Mouse (Mus musculus) heart, adult 2 months (tissue): Measurements from ENCODE around the gene Gprc5a. TPM values are rescaled to one million over a fixed set of nuclear protein-coding genes. Genes with fewer than 3 reads are reported as not detected.

Source experiments
- DNase-seq, 2 experiments: peaks; one replicate each; pipeline ENCODE4 v3.0.0; 2021
- H3K27ac ChIP-seq: fragments of 200-600 bp; 2 replicates; pipeline ENCODE4 v1.8.1; 2022
- H3K27me3 ChIP-seq: fragments of 200-500 bp; 2 replicates; pipeline ENCODE4 v1.6.1; 2012; ENCODE audit warnings: mild to moderate bottlenecking, low read length, inconsistent platforms, mixed read lengths; ENCODE audit not compliant: control insufficient read depth, insufficient read depth
- H3K36me3 ChIP-seq: fragments of 200-500 bp; 2 replicates; pipeline ENCODE4 v1.6.1; 2012; ENCODE audit warnings: low read length, inconsistent platforms; ENCODE audit not compliant: control insufficient read depth, insufficient read depth
- H3K4me1 ChIP-seq: fragments of 200-500 bp; 2 replicates; pipeline ENCODE4 v1.6.1; 2011; ENCODE audit warnings: low read length; ENCODE audit not compliant: control insufficient read depth, insufficient read depth
- H3K4me3 ChIP-seq: fragments of 200-600 bp; 2 replicates; pipeline ENCODE4 v1.8.1; 2022
- H3K79me2 ChIP-seq: fragments of 200-500 bp; replicated peaks from 2 replicates; pipeline ENCODE4 v1.6.1; 2012; ENCODE audit warnings: mild to moderate bottlenecking, inconsistent platforms, low read length, moderate library complexity, mixed read lengths; ENCODE audit not compliant: control insufficient read depth, insufficient read depth
- H3K9ac ChIP-seq: fragments of 200-500 bp; 2 replicates; pipeline ENCODE4 v1.6.1; 2012; ENCODE audit warnings: low read depth, mild to moderate bottlenecking, control low read depth, inconsistent platforms, low read length, mixed read lengths
- CTCF ChIP-seq: fragments of 200-600 bp; IDR thresholded peaks from 2 replicates; pipeline ENCODE4 v1.8.1; 2022; ENCODE audit warnings: antibody characterized with exemption, mild to moderate bottlenecking, moderate library complexity
- EP300 ChIP-seq: fragments of 200-500 bp; IDR thresholded peaks from 2 replicates; pipeline ENCODE4 v1.6.1; 2011; ENCODE audit warnings: low read depth, low read length, control low read depth; ENCODE audit not compliant: insufficient read depth
- POLR2A ChIP-seq: fragments of 200-500 bp; IDR thresholded peaks from 2 replicates; pipeline ENCODE4 v1.6.1; 2011; ENCODE audit warnings: mild to moderate bottlenecking, low read depth, low read length, control low read depth; ENCODE audit not compliant: insufficient read depth
- WGBS: fragments of 180-500 bp; shearing (Covaris S2); methylation state at CpG from one replicate; pipeline ENCODE4 v1.1.7; 2018; 5-methylcytosine and 5-hydroxymethylcytosine counted together
- intact Hi-C: fragments of 180-260 bp; cut with DNase I; formaldehyde crosslinking; loops from one replicate; pipeline ENCODE4 v1.15.1; 2025
- polyA plus RNA-seq: library from polyadenylated mRNA; depleted of rRNA; stranded (reverse); fragments of >200 nt; gene quantifications from 2 replicates; pipeline ENCODE4 v1.2.3, GENCODE M21; 2012
- total RNA-seq, 2 experiments: library from RNA; stranded (reverse); gene quantifications; 2 replicates each; pipeline ENCODE4 v1.2.3; 2021

Gene Gprc5a
- total and polyA plus RNA-seq, 3 experiments = 1.2 to 3.4 (median 2.9) TPM

GRCm38 (mm10) chr6:135066795-135067445, 1.5 kb downstream of the Gprc5a start:
- 80% methylated on average over 6 of the region's 6 CpGs for WGBS
- Histone ChIP-seq H3K4me1 (no peaks in the 10 kb centered on the region; the same call in 1 of the 2 replicates), H3K9ac (no peak overlapping the region), H3K27me3 (no peaks in the 10 kb centered on the region), H3K27ac (no peak overlapping the region), H3K36me3 (no peaks in the 10 kb centered on the region), H3K79me2 (no peaks in the 10 kb centered on the region), H3K4me3 (no peak overlapping the region)
- no peak for DNase-seq
- intact Hi-C loops = no loop called here
- TF ChIP-seq EP300 (no peak), CTCF (no peak), POLR2A (no peak)

DNA sequence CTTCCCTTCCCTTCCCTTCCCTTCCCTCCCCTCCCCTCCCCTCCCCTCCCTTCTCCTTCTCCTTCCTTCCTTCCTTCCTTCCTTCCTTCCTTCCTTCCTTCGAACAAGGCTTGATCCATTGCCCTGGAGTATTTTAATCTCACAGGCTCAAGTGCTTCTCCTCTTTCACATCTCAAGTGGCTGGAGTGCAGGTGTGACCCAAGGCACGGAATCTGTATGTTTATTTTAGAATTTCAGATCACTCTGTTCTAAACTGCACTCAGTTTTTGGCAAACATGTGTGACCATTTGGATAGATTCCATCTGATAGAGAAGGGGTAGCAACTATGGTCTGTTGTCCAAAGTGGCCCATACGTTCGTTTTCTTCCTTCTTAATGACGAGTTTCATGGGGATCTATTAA, 2.8 kb downstream of the Gprc5a start:
- Histone ChIP-seq H3K36me3 (no peaks in the 10 kb centered on the region), H3K4me1 (no peaks in the 10 kb centered on the region; the same call in 1 of the 2 replicates), H3K27ac (no peak overlapping the region), H3K4me3 (no peak overlapping the region), H3K27me3 (no peaks in the 10 kb centered on the region), H3K79me2 (no peaks in the 10 kb centered on the region), H3K9ac (no peak overlapping the region)
- TF ChIP-seq EP300 (no peak), POLR2A (no peak), CTCF (no peak)
- DNase-seq = no peak
- 72% methylated on average over 5 of the region's 5 CpGs for WGBS
- intact Hi-C loops = no loop called here

- intact Hi-C loops = no loop called here
- no peak overlapping the region for H3K27ac ChIP-seq
Observed at GRCm38 (mm10) chr6:135069856-135070255, 4.4 kb downstream of the Gprc5a start.

DNA sequence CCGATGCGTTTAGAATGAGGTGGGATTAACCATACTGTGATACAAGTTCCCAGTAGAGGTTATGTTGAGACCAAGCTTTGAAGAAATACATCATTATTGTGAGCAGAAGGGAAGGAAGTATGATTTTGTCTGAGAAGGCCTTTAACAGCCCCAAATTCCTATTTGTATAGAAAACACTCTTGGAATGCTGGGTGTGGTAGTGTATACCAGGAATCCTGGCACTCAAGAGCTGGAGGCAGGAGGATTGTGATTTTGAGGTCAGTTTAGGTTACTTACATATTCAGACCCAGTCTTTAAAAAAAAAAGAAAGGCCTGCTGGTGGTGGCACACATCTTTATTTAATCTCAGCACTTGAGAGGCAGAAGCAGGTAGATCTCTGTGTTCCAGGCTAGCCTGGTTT, 4.9 kb downstream of the Gprc5a start:
- 72% methylated on average over 2 of the region's 2 CpGs for WGBS
- no peaks in the 10 kb centered on the region for H3K79me2 ChIP-seq
- H3K4me3 ChIP-seq = no peak overlapping the region
- no peaks in the 10 kb centered on the region; the same call in 1 of the 2 replicates for H3K4me1 ChIP-seq
- intact Hi-C loops = no loop called here
- H3K27ac ChIP-seq = no peak overlapping the region
- TF ChIP-seq POLR2A = no peak
- no peak for TF ChIP-seq CTCF
- no peak for TF ChIP-seq EP300
- no peaks in the 10 kb centered on the region for H3K27me3 ChIP-seq
- H3K36me3 ChIP-seq = no peaks in the 10 kb centered on the region
- no peak for DNase-seq
- H3K9ac ChIP-seq = no peak overlapping the region

More at GRCm38 (mm10) chr6:135069856-135070255, 4.4 kb downstream of the Gprc5a start:
- no peaks in the 10 kb centered on the region for H3K36me3 ChIP-seq
- no peaks in the 10 kb centered on the region for H3K27me3 ChIP-seq
- 72% methylated on average over 6 of the region's 6 CpGs for WGBS
- no peaks in the 10 kb centered on the region; the same call in 1 of the 2 replicates for H3K4me1 ChIP-seq
- DNase-seq = no peak
- TF ChIP-seq CTCF = no peak
- no peak for TF ChIP-seq POLR2A
- TF ChIP-seq EP300 = no peak
- no peak overlapping the region for H3K9ac ChIP-seq
- H3K79me2 ChIP-seq = no peaks in the 10 kb centered on the region
- H3K4me3 ChIP-seq = no peak overlapping the region

DNA sequence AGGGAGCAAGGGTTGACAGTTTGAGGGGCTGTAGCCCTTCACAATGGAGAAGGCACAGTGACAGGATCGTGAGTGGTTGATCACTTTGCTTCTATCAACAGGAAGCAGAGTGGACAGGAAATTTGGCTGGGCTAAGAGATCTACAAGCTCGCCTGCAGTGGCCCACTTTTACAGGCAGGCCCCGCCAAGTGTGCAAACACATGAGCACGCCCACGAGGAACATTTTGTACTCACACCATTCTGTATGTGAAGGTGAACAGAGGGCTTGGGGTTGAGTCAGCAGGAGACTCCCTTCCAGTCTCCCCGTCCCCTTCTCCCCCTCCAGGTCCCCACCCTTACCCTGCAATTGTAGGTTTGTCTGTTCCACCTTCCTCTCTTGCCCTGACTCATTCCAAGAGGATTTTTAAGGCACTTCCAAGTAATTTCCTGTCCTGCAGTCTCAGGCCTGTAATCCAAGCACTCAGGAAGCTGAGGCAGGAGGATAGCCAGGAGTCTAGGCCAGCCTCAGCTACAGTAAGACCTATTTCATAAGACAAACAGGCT, 9.0 kb downstream of the Gprc5a start:
- DNase-seq = no peak
- TF ChIP-seq CTCF (no peak), EP300 (no peak), POLR2A (no peak)
- Histone ChIP-seq H3K36me3 (no peaks in the 10 kb centered on the region), H3K4me3 (no peak overlapping the region), H3K27me3 (no peaks in the 10 kb centered on the region), H3K9ac (no peak overlapping the region), H3K27ac (no peak overlapping the region), H3K79me2 (no peaks in the 10 kb centered on the region), H3K4me1 (no peaks in the 10 kb centered on the region)
- whole genome bisulfite sequencing = 44% methylated on average over 6 of the region's 6 CpGs
- intact Hi-C loops = no loop called here

DNA sequence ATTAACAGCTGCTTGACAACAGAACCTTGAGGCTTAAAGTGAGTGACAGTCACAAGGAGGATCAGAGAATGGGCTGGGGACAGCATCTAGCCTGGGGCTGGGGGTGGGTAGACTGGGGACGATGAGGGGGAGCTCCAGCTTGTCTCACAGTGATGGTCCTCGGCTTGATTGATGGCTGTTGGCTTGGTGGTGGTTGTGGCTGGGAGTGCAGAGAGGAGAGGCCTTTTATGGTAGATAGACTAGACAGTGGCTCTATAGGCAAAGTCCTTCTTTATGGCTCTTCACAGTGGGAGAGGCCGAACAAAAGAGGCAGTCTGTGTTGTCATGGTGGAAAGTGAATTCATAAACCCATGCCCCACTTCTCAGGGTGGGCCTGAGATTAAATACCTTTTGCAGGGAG, 10.8 kb downstream of the Gprc5a start:
- Histone ChIP-seq H3K27ac (no peak overlapping the region), H3K9ac (no peak overlapping the region), H3K4me1 (no peaks in the 10 kb centered on the region), H3K27me3 (no peaks in the 10 kb centered on the region), H3K4me3 (no peak overlapping the region), H3K36me3 (no peaks in the 10 kb centered on the region), H3K79me2 (no peaks in the 10 kb centered on the region)
- intact Hi-C loops = no loop called here
- 87% methylated on average over 3 of the region's 3 CpGs for WGBS
- DNase-seq = no peak
- no peak for TF ChIP-seq POLR2A
- TF ChIP-seq CTCF = no peak
- no peak for TF ChIP-seq EP300
